Mouse (Mus musculus): ENCODE data around the gene Tcte1. TPM values are rescaled to one million over a fixed set of nuclear protein-coding genes. Genes with fewer than 3 reads are reported as not detected.

Tcte1 gene
- polyA plus RNA-seq, 1 experiment from 2014 or later, result 0.65 TPM

DNA sequence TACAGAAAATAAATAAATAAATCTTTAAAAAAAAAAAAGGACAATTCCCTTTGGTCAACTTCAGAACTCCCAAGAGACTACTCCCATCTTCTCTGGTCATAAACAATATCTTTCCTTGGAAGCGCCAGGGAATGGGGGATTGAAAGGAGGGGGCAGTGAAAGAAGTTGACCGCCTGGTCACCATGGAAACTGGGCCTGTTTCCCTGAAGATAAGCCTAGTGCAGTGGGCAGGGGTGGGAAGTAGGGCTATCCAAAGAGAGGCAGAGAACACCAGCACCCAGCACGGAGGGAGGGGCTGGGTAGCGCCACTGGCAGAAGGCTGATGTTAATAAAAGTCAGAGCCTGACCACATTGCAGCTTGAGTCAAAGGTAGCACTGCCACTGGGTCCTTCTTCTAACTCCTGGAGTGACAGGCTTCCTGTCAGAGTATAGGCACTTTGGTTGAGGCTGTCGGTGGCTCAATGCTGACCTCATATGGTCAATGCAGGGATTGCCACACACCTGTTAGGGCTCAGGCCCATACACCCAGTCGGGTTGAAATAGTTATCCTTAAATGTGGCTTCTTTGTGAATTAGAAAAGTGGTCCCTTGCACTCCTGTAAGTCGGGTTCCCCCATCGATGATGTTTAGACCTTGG lies 28.7 kb downstream of the Tcte1 start:
- Histone ChIP-seq H3K9ac (replicated peaks; ENCODE audit: low read depth, low read length) (no peak overlapping the region), H3K36me3 (ENCODE audit: control insufficient read depth, insufficient read depth, low read length) (no peaks in the 10 kb centered on the region), H3K27me3 (ENCODE audit: control insufficient read depth, insufficient read depth, low read length) (peaks cover 3% of the 10 kb centered on the region; the same call in 1 of the 2 replicates), H3K9me3 (ENCODE audit: control insufficient read depth, low read depth, low read length) (no peaks in the 10 kb centered on the region), H3K4me1 (ENCODE audit: control insufficient read depth, insufficient read depth, low read length) (peaks cover 4% of the 10 kb centered on the region; the same call in 1 of the 2 replicates), H3K27ac (ENCODE audit: low read length) (no peak overlapping the region), H3K4me2 (replicated peaks; ENCODE audit: low read depth, low read length) (no peak overlapping the region), H3K4me3 (ENCODE audit: low read depth, low read length) (no peak overlapping the region)
- no peak for ATAC-seq (ENCODE audit: insufficient number of reproducible peaks, insufficient read depth, low FRiP score, low read depth)
- WGBS, result 4% methylated on average over 8 of the region's 8 CpGs

DNA sequence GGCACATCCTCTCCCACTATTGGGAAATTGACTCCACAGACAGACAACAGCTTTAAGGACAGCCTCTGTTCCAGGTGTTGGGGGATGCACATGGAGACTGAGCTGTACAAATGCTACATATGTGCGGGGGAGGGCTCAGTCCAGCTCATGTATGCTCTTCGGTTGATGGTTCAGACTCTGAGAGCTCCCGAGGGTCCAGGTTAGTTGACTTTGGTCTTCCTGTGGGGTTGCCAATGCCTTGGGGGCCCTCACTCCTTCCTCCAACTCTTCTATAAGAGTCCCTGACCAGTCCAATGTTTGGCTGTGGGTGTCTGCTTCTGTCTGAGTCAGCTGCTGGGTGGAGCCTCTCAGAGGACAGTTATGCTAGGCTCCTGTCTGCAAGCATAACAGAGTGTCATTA lies 29.8 kb downstream of the Tcte1 start:
- Histone ChIP-seq H3K9me3 (ENCODE audit: control insufficient read depth, low read depth, low read length) (no peaks in the 10 kb centered on the region), H3K27ac (ENCODE audit: low read length) (no peak overlapping the region), H3K4me3 (ENCODE audit: low read depth, low read length) (no peak overlapping the region), H3K4me2 (replicated peaks; ENCODE audit: low read depth, low read length) (no peak overlapping the region), H3K4me1 (ENCODE audit: control insufficient read depth, insufficient read depth, low read length) (peaks cover 8% of the 10 kb centered on the region; the same call in 1 of the 2 replicates), H3K36me3 (ENCODE audit: control insufficient read depth, insufficient read depth, low read length) (no peaks in the 10 kb centered on the region), H3K9ac (replicated peaks; ENCODE audit: low read depth, low read length) (no peak overlapping the region), H3K27me3 (ENCODE audit: control insufficient read depth, insufficient read depth, low read length) (no peaks in the 10 kb centered on the region)
- no peak for ATAC-seq (ENCODE audit: insufficient number of reproducible peaks, insufficient read depth, low FRiP score, low read depth)
- 70% methylated on average over 3 of the region's 3 CpGs for WGBS

DNA sequence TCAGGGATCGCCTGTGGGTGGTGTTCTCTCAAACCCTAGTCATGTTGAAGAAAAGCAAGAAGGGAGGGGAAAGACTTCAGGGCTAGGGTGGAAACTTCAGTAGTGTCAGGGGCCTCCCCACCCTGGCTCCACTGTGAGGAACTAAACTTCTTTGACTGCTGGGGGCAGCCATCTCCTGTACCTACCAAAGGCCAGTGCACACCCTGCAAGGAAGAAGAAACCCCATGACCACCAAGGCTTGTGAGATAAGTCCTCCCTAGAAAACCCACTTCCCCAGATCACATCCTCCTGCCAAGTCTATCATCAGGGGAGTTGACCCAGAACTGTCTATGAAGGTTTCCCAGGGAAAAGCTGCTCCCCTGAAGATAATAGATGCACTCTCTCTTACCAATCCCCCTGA lies 31.2 kb downstream of the Tcte1 start:
- no peak overlapping the region for H3K27ac ChIP-seq (ENCODE audit: low read length)
- no peaks in the 10 kb centered on the region for H3K36me3 ChIP-seq (ENCODE audit: control insufficient read depth, insufficient read depth, low read length)
- no peaks in the 10 kb centered on the region for H3K27me3 ChIP-seq (ENCODE audit: control insufficient read depth, insufficient read depth, low read length)
- H3K9ac ChIP-seq (replicated peaks; ENCODE audit: low read depth, low read length), result no peak overlapping the region
- WGBS, result 32% methylated on average over 1 of the region's 1 CpGs
- H3K4me2 ChIP-seq (replicated peaks; ENCODE audit: low read depth, low read length), result no peak overlapping the region
- H3K4me1 ChIP-seq (ENCODE audit: control insufficient read depth, insufficient read depth, low read length), result peaks cover 8% of the 10 kb centered on the region; the same call in 1 of the 2 replicates
- no peak overlapping the region for H3K4me3 ChIP-seq (ENCODE audit: low read depth, low read length)
- ATAC-seq (ENCODE audit: insufficient number of reproducible peaks, insufficient read depth, low FRiP score, low read depth), result no peak
- H3K9me3 ChIP-seq (ENCODE audit: control insufficient read depth, low read depth, low read length), result no peaks in the 10 kb centered on the region

DNA sequence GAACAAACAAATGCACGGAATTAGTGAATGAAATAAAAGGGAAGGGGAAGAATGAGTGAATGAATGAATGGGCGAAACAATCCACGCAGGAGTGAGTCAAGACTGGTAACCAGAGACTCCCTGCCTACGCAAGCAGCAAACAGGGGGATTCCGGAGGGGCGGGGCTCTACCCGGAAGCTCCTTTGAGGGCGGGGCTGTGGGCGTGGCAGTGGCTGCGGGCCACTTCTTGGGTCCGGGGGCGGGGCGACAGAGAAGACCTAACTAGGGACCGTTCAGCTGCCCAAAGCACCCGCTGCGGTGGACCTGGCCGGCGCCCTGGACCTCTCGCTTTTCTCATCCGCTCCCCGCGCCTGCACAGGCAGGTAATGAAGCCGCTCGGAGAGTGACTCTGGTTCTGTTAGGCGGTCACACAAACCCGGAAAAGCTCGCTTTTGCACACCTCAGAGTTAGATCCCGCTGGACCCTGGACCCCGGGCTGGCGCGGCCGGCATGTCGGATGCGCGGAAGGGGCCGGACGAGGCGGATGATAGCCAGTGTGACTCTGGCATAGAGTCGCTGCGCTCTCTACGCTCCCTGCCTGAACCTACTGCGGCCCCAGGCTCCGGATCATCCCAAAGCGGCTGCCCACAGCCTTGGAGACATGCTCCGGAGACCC lies 32.3 kb downstream of the Tcte1 start, which contains the start of gene Nfkbie:
Gene Nfkbie, plus strand, starts transcription at position 252 of the 655 bp plus-strand sequence.
- WGBS, result under 1% methylated on average over 45 of the region's 45 CpGs
- H3K4me2 ChIP-seq (replicated peaks; ENCODE audit: low read depth, low read length), result peak within 1 kb of the TSS; percentile 97
- H3K4me3 ChIP-seq (ENCODE audit: low read depth, low read length), result peak within 1 kb of the TSS; percentile 57
- peaks cover 4% of the 10 kb centered on the region; the same call in 1 of the 2 replicates for H3K4me1 ChIP-seq (ENCODE audit: control insufficient read depth, insufficient read depth, low read length)
- H3K27ac ChIP-seq (ENCODE audit: low read length), result no peak within 1 kb of the TSS
- H3K9me3 ChIP-seq (ENCODE audit: control insufficient read depth, low read depth, low read length), result no peaks in the 10 kb centered on the region
- peak within 1 kb of the TSS; percentile 39 for H3K9ac ChIP-seq (replicated peaks; ENCODE audit: low read depth, low read length)
- H3K36me3 ChIP-seq (ENCODE audit: control insufficient read depth, insufficient read depth, low read length), result no peaks in the 10 kb centered on the region
- no peaks in the 10 kb centered on the region for H3K27me3 ChIP-seq (ENCODE audit: control insufficient read depth, insufficient read depth, low read length)
- ATAC-seq (ENCODE audit: insufficient number of reproducible peaks, insufficient read depth, low FRiP score, low read depth), result peak; percentile 82

DNA sequence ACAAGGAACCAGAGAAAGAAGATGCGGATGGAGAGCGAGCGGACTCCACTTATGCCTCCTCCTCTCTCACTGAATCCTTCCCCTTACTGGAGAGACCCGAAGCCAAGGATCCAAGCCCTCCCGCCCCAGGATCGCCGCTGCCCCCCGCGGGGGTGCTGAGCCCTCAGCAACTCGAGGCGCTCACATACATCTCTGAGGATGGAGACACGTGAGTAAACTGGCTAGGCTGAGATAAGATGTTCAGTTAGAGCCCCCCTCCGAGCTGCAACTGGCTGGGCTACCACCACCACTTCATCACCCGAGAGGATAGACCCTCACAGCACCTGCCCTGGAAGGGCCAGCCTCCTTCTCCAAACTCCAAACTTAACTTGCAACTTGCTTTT lies 32.9 kb downstream of the Tcte1 start:
- WGBS, result 2% methylated on average over 14 of the region's 14 CpGs
- H3K9ac ChIP-seq (replicated peaks; ENCODE audit: low read depth, low read length), result peak overlapping the region; percentile 39
- no peak overlapping the region for H3K27ac ChIP-seq (ENCODE audit: low read length)
- no peaks in the 10 kb centered on the region for H3K27me3 ChIP-seq (ENCODE audit: control insufficient read depth, insufficient read depth, low read length)
- H3K4me2 ChIP-seq (replicated peaks; ENCODE audit: low read depth, low read length), result peak overlapping the region; percentile 97
- ATAC-seq (ENCODE audit: insufficient number of reproducible peaks, insufficient read depth, low FRiP score, low read depth), result no peak
- H3K4me1 ChIP-seq (ENCODE audit: control insufficient read depth, insufficient read depth, low read length), result peaks cover 4% of the 10 kb centered on the region; the same call in 1 of the 2 replicates
- H3K4me3 ChIP-seq (ENCODE audit: low read depth, low read length), result peak overlapping the region; percentile 57
- no peaks in the 10 kb centered on the region for H3K36me3 ChIP-seq (ENCODE audit: control insufficient read depth, insufficient read depth, low read length)
- no peaks in the 10 kb centered on the region for H3K9me3 ChIP-seq (ENCODE audit: control insufficient read depth, low read depth, low read length)

DNA sequence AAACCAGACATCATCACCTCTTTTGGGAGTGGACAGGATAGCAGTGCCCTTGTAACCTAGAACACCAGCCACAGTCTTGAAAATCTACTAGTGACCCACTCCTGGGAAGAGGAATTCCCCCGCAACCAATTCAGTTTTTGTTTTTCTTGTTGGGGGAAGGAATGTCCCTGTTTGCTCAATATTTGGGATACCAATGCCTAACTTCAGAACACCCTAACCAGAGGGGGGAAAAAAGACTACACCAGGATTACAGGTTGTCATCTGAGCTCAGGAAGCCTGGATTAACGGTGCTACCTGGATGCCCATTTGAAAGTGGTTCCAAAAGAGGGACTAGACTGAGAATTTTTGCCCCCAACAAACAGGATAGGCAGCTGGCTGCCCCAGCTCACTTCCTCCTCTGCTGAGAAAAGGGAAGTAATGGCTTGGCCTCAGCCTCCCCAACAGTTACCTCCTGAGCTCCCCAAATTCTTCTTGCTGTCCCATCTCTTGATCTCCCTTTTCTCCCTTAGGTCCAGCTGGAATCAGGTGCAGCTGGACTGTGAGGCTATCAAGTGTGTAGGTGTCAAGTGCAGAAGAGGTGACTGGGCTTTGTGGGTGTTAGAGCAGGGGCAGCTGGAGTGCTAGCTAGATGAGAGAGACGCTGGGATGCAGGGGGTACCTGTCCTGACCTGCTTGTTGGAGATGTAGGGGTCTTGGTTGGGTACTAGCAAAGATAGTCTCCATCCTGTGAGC lies 33.4 kb downstream of the Tcte1 start:
- Histone ChIP-seq H3K4me3 (ENCODE audit: low read depth, low read length) (peak overlapping the region; percentile 57; the same call in 1 of the 2 replicates), H3K9me3 (ENCODE audit: control insufficient read depth, low read depth, low read length) (no peaks in the 10 kb centered on the region), H3K27me3 (ENCODE audit: control insufficient read depth, insufficient read depth, low read length) (no peaks in the 10 kb centered on the region), H3K36me3 (ENCODE audit: control insufficient read depth, insufficient read depth, low read length) (no peaks in the 10 kb centered on the region), H3K4me1 (ENCODE audit: control insufficient read depth, insufficient read depth, low read length) (peaks cover 4% of the 10 kb centered on the region; the same call in 1 of the 2 replicates), H3K27ac (ENCODE audit: low read length) (no peak overlapping the region), H3K4me2 (replicated peaks; ENCODE audit: low read depth, low read length) (peak overlapping the region; percentile 97), H3K9ac (replicated peaks; ENCODE audit: low read depth, low read length) (no peak overlapping the region; the same call in 1 of the 2 replicates)
- ATAC-seq (ENCODE audit: insufficient number of reproducible peaks, insufficient read depth, low FRiP score, low read depth), result no peak
- 63% methylated on average over 3 of the region's 3 CpGs for WGBS

DNA sequence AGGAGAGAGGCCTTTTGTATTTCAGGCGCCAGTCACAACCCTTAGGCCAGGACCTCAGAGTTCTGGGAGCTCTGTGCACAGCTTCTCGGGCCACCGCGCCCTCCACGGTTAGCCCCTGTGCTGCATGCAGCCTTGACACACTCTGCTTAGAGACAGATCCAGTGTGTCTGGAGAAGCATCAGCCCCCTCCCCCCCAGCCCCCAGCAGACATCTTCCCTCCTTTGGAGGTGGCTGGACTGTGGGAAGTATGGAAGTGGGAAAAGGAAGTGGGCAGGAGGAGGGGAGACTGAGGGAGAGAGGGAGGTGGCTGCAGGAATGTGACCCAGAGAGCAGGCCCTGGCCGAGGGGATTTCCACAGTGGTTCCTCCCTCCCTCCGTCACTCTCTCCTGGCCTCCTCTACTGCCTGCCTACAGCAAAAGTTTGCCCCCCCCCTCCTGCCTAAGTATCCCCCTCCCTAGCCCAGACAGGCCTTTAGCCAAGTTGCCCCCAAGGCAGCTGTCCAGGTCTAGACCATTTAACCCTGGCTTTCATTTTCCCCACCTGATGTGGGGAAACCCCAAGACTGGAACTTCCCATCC lies 34.1 kb downstream of the Tcte1 start:
- Histone ChIP-seq H3K4me3 (ENCODE audit: low read depth, low read length) (no peak overlapping the region), H3K4me1 (ENCODE audit: control insufficient read depth, insufficient read depth, low read length) (peaks cover 4% of the 10 kb centered on the region; the same call in 1 of the 2 replicates), H3K9me3 (ENCODE audit: control insufficient read depth, low read depth, low read length) (no peaks in the 10 kb centered on the region), H3K27ac (ENCODE audit: low read length) (no peak overlapping the region), H3K27me3 (ENCODE audit: control insufficient read depth, insufficient read depth, low read length) (no peaks in the 10 kb centered on the region), H3K36me3 (ENCODE audit: control insufficient read depth, insufficient read depth, low read length) (no peaks in the 10 kb centered on the region), H3K9ac (replicated peaks; ENCODE audit: low read depth, low read length) (no peak overlapping the region), H3K4me2 (replicated peaks; ENCODE audit: low read depth, low read length) (0 out of 2 replicates have a peak overlapping the region, but pooled peaks have one; percentile 7)
- 65% methylated on average over 7 of the region's 7 CpGs for WGBS
- ATAC-seq (ENCODE audit: insufficient number of reproducible peaks, insufficient read depth, low FRiP score, low read depth), result no peak

All from stomach, embryonic 14.5 days (tissue).